Mouse (Mus musculus): ENCODE measurements at regions not wholly inside any gene's neighbourhood (a gene's known extent, or its start where the extent isn't known, plus 50 kb on each side); places are given as distances from the start of the nearest gene placed in this dataset.

DNA sequence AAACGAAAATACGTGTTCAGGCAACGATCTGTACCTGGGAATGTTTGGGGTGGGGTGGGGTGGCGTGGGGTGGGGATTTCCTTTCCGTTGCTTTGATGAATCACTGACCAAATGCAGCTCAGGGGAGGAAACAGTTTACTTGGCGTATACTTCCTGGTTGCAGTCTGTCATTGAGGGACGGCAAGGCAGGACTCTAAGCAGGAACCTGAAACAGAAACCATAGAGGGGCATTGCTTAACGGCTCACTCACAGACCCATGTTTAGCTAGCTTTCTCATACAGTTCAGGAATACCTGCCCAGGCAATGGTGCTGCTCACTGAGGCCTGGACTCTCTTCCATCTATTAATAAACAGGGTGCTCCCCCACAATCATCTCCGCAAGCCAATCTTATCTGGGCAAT, 55.1 kb upstream of the Smox start:
- no peak for DNase-seq (ENCODE audit: low read depth)

DNA sequence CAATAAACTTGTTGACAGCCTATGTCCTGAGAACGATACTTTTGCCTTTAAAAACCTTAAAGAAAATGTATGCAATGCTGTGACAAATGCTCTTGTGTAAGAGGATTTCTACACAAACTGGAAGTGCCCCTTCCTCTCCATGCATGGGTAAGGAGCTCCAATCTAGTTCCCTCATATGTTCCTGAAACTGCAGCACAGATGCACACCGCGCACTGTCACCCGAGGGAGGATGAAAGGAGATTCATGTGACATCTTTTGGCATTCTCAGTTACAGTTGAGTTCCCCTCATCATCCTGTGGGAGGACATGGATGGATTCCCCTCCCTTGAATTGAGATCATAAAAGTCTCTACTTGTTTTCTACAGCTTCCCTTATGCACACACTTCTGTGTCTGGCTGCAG, 60.8 kb upstream of the Smox start:
- no peak for DNase-seq (ENCODE audit: low read depth)

DNA sequence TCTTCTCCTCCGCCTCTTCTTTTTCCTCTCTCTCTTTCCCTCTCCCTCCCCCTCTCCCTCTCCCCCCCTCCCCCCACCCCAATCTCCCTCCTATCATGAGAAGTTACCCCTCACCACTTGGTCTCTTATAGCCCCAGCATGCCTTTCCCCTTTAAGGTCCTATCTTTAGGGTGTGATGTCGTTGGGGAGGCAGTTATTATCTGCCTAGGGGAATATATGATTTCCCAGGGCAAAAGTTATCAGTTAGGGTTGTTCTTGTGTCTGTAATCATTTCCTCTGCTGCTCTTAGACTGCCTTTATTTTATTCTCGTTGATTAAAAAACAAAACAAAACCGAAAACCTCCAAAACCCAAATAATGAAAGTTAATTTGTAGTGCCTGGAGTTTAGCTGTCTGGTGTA, 63.2 kb upstream of the Smox start:
- no peak for DNase-seq (ENCODE audit: low read depth)

DNA sequence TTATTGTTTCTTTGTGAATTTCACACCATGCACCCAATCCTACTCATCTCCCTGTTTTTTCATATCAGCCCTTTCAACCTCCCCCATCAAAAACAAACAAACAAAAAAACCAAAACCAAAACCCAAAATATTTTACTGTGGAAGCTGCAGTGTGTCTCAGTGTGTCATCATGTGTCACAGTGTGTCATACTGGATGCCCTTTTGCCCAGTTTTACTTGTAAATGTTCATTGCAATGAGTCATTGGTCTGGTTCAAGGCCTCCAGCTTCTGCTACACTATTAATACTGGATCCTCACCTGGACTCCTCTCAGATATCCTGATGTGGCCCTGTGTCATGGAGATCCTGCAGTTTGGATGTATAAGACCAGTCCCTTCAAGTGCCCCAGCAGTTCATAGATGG, 64.4 kb upstream of the Smox start:
- DNase-seq (ENCODE audit: low read depth) = no peak

DNA sequence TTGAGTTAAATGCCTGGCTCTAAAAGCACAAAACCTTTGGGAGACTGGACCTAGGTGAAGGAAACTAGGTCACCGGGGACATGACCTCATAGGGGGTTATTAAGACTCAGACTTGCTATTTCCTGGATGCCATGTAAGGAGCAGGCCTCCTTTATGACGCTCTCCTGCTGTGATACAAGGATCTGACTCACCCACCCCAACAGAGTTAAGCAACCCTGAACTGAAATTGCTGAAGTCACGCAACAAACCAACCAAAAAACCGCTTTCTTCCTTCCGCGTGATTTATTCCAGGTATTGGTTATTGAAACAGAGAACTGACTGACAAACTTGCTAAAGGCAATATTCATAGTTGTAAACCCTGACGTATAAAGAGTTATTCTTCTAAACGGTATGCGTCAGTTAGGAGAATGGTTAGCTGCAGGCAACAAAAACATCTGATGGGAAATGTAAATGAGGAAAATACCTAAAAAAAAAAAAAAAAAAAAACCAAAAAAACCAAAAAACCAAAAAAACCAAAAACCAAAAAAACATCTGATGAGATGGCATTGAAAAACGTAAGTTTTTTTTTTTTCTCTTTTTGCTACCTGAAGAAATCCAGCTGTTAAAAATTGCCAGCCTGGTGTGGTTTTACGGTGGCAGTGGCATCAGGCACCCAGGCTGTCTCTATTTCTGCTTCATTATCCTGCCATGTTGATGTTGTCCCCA, 67.5 kb upstream of the Smox start:
- DNase-seq (ENCODE audit: low read depth) = no peak

DNA sequence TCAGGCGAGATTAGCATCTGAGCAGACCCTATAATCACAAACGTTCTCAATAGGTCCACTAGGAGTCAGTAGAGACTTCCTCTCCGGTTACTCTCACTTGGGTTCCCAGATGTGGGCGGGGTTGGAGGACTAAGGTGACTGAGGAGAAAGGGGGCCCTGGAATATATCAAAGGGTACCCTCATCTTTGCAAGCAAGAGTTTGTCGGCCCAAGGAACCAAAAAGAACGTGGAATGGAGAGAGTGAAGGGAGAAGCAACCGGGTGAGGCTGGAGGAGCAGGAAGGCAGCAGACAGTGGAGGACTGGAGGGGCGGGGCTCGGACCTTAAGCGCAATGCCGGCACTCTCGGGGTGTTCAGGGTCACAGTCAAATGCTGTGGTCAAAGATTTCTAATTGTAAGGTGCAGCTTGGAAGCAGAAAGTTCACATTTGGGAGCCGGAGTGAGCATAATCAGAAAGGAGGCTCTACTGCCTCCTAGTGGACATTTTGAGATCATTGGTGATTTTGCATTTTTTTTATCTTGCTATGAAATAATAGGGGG, 68.3 kb upstream of the Smox start:
- DNase-seq (ENCODE audit: low read depth) = peak; percentile 87

DNA sequence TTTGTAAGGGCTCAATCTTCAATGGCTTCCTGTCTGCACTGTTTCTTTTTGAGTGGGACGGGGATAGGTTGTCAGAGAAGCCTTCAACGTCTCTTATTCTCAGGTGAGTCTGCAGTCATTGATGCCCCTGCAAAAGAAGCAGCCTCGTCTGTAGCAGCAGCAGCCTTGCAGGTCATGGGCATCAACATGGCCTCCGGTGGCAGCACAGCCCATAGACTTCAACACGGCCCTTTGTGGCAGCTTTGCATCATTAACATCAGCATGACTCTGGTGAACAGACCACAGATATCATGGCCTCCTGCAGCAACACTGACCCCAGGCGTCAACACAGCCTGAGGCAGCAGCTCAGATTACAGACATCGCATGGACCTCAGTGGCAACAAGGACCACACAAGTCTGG, 65.4 kb upstream of the Rnf24 start:
- no peak for DNase-seq (ENCODE audit: low read depth)

DNA sequence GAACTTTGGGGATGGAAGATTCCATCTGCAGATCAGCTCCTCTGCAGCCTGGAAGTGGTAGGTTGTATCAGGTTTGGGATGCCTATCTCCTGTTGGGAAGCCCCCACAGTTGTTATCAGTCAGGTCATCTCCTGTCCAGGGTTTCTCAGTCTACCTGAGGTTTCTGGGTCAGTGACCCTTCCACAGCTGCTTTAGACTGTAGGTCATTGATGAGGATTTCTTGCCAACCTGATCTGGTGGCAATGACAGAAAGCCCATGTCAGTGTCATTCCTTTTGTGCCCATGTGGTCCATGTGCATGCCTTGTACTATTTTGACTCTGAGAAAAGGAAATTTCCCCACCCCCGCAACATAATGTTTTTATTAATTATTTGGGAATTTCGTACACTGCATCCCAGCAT, 64.8 kb upstream of the Rnf24 start:
- DNase-seq (ENCODE audit: low read depth) = no peak

DNA sequence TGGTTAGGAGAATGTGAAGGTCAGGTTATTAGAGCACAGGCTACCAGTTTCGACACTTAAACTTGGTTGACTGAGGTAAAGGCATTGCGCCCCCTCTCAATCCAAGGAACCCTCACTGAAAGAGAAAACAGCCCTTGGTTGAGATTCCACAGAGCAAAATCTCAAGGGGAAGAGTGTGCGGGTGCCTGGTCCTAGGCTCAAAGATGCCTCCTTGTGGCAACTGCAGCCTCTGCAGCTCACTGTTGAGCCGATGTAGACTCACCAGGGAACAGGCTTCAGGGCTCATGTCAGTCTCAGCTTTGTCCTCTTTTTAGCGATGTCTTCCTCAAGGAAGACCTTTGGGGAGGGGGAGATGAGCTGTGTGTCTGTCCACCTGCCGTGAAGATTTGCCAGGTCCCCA, 63.8 kb upstream of the Rnf24 start:
- peak; percentile 53 for DNase-seq (ENCODE audit: low read depth)

DNA sequence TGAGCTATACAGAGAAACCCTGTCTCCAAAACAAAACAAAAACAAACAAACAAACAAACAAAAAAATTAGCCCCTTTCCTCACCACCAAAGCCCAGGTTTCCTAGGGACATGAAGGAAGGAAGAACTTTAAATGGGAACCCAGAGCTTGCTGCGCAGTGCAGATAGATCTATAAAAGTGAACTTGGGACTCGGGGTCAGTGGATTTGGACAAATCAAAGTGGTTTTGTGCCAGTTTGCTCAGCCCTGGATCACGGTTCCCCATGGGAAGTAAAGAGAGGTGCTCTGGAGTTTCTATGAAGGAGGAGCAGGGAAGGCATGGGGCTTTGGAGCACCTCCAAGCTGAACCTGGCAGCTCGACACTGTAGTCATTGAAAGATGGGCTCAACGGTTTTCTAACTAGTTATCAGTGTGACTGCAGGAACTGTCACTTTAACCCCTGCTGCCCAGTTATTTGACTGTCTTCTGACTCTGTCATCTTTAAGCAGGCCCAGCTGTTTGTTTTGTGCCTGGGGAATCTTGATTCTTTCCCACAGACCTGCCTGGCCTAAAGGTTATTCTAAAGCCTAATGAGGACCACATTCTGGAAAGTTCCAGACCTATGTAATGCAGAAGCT, 58.3 kb upstream of the Rnf24 start:
- no peak for DNase-seq (ENCODE audit: low read depth)

DNA sequence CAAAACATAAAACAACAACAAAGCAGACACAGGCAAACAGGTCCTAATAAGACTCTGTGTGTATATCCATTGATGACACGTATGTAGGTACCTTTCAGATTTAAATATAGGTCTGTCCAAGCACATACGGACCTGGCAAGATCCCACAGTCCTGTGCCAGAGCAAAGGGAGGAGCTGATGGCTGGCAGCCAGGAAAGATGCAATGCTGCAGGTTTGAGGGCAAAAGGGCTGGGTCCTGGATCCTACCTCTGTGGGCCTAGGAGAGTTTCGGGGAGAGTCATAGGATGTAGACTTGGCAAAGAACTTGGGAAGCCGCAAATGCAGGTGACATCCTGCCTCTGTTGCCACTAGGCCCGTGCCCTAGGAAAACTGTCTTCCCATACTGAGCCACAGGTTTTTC, 54.6 kb upstream of the Rnf24 start:
- DNase-seq (ENCODE audit: low read depth) = no peak

DNA sequence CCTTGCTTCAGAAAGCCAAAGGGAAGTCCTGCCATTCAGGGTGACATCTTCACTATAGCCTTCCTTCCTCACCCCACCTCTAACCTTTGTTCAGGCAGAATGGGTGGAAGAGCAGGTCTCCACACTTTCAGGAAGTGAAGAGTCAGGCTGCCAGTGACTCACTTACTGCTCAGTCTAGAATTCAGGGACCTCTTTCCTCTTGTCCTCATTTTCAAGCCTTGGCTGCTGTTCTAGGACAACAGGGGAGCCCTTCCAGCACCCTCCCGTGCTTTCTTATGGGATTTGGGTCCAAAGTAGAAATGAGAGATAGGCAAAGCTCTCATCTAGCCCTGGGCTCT, 51.5 kb upstream of the Rnf24 start:
- DNase-seq (ENCODE audit: low read depth) = no peak

DNA sequence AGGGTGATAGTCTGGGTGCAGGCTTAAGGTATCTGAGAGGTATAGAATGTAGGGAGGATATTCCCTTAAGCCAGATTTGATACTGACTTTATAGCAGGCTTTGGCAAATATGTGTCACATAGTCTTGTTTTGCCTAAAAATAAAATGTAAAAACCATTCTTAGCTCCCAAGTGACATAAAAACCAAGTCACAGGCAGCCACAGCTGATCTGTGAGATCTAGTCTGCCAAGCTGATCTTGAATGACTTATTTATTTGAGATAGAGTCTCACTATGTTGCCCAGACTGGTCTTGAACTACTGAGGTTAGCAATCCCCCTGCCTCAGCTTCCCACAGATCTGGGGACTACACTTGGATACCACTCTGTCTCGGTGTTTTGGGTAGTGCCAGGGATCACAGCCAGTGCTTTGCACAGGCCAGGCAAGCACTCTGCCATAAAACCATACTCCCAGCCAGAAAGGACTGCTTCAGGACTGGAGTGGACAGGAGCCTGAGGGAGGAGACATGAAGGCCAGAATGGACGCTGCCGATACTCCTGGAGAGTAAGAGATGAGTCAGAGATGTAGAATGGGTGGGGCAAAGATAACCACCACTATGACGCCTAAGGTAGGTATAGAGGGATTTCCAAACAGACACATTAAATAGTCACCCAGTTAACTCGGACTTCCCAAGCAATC, 51.0 kb upstream of the Rnf24 start:
- no peak for DNase-seq (ENCODE audit: low read depth)
